Mouse (Mus musculus): Measurements from ENCODE around the gene Gng7.

DNA sequence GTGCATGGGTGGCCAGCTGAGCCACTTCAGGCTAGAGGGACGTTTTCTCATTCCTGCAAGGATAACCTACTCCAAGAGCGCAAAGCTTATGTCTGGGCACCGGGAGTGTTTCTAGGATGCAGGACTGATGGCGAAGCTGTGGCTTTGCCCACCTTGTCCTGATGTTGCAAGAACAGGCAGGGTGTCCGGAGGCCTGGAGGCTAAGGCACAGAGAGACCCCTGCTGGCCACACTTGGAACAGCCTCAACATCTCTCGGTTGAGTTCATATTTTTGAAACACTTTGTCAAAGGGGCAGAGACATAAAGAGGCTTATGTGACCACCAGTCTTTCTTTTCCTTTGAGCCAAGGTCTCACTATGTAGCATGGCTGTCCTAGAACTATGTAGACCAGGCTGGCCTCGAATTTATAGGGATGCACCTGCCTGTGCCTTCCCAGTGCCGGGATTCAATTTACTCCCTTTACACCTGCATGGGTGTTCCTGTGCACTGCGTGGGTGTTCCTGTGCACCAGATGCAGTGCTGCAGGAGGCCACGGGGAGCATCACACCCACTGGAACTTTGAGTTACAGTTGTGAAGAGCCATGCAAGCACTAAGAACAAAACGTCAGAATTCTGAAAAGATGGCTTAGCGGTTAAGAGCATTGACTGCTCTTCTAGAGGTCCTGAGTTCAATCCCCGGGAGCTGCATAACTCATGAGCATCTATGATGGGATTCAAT is 26.9 kb upstream of the Gng7 start:
- TF ChIP-seq CTCF (IDR thresholded peaks at IDR 0.05), result peak; percentile 95
- TF ChIP-seq POLR2A (IDR thresholded peaks at IDR 0.05; ENCODE audit: insufficient read depth, low read depth, low read length), result no peak
- 0 out of 2 replicates have a peak, but pooled peaks have one; percentile 59 for TF ChIP-seq EP300 (IDR thresholded peaks at IDR 0.05; ENCODE audit: insufficient read depth, low read depth, low read length)
